Mouse (Mus musculus): ENCODE data around the gene Srcin1. TPM values are rescaled to one million over a fixed set of nuclear protein-coding genes. Genes with fewer than 3 reads are reported as not detected.

Srcin1 gene
- polyA plus RNA-seq, 1 experiment from 2014 or later: 2.0 TPM

DNA sequence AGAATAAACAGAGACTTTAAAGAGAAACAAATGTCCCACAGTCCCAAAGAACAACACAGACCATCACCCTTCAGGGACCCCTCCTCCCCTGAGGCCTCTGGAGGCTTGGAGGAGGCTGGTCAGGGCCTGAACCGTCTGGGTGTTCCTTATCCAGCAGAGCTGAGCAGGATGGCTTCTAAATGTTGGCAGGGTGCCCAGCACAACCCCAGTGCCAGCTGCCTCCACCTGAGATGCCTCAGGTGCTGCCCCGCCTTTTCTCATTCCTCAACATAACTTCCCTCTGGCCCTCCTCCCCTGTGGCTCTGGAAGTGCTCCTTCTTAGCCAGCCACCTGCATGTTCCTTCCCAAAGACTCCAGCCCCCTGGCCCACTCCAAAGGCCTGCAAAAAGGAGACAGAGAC, 2.3 kb upstream of the Srcin1 start:
- no peak overlapping the region for H3K4me2 ChIP-seq (replicated peaks)
- peaks cover 24% of the 10 kb centered on the region for H3K27me3 ChIP-seq
- no peak overlapping the region for H3K4me3 ChIP-seq (replicated peaks)
- H3K9me3 ChIP-seq (replicated peaks): no peaks in the 10 kb centered on the region
- WGBS: 23% methylated on average over 2 of the region's 2 CpGs
- ATAC-seq (ENCODE audit: insufficient number of reproducible peaks, low FRiP score, low TSS enrichment, low read depth): no peak
- no peaks in the 10 kb centered on the region for H3K36me3 ChIP-seq
- H3K4me1 ChIP-seq: peaks cover 43% of the 10 kb centered on the region
- no peak overlapping the region for H3K9ac ChIP-seq
- H3K27ac ChIP-seq (replicated peaks): peak overlapping the region; percentile 75; the same call in 1 of the 2 replicates

GRCm38 (mm10) chr11:97575638-97576037, 348 bp downstream of the Srcin1 start:
- Histone ChIP-seq H3K36me3 (no peaks in the 10 kb centered on the region), H3K4me2 (replicated peaks) (peak overlapping the region; percentile 98), H3K27ac (replicated peaks) (peak overlapping the region; percentile 74), H3K27me3 (peaks cover 48% of the 10 kb centered on the region), H3K9me3 (replicated peaks) (no peaks in the 10 kb centered on the region), H3K9ac (peak overlapping the region; percentile 16; the same call in 1 of the 2 replicates), H3K4me3 (replicated peaks) (peak overlapping the region; percentile 60), H3K4me1 (peaks cover 67% of the 10 kb centered on the region)
- ATAC-seq (ENCODE audit: insufficient number of reproducible peaks, low FRiP score, low TSS enrichment, low read depth): peak; percentile 48; the same call in 1 of the 2 replicates
- under 1% methylated on average over 18 of the region's 18 CpGs for WGBS

DNA sequence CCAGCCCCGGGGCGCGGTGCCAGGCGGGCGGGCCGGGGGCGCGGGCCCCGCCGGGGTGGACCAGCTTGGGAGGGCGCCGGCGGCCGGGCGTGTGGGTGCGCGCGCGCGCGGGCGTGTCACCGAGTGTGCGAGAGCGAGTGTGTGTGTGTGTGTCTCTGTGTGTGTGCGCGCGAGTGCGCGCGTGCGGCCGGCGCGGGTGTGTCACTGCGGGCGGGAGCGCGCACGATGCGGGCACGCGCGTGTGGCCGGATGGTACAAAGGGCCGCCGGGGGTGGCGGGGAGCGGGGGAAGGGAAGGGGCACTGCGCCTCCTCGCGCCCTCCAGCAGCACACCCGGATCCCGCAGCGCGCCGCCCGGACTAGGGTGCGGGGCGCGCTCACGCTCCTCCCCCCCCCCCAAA, 911 bp downstream of the Srcin1 start:
- Histone ChIP-seq H3K9me3 (replicated peaks) (no peaks in the 10 kb centered on the region), H3K4me1 (peaks cover 73% of the 10 kb centered on the region), H3K27me3 (peaks cover 48% of the 10 kb centered on the region), H3K4me2 (replicated peaks) (peak overlapping the region; percentile 98), H3K4me3 (replicated peaks) (peak overlapping the region; percentile 60), H3K27ac (replicated peaks) (peak overlapping the region; percentile 39; the same call in 1 of the 2 replicates), H3K9ac (peak overlapping the region; percentile 16), H3K36me3 (no peaks in the 10 kb centered on the region)
- ATAC-seq (ENCODE audit: insufficient number of reproducible peaks, low FRiP score, low TSS enrichment, low read depth): peak; percentile 15; the same call in 1 of the 2 replicates
- 1% methylated on average over 48 of the region's 62 CpGs for WGBS

DNA sequence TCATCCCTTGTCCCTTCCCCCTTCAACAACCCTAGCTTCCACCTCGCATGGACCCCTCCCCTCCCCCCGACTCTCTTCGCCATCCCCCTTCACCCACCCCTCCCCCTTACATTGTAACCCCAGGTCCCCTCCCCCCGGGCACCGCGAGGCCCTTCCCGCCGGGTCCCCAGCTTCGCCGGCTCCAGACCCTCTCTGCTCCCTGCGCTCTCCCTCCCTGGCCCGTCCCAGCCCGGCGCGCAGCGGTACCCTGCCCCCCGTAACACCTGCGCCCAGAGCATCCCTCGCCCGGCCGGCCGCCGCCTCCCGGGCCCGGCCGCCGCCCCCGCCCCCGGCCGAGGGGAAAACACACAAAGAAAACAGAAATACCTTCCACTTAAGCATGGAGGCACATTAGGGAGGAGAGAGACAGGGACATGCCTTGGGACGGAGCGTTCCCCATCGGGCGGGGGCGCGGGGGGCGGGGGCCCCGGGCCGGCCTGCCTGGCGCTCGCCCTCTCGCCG, 1.4 kb downstream of the Srcin1 start:
- peak overlapping the region; percentile 98 for H3K4me2 ChIP-seq (replicated peaks)
- WGBS: under 1% methylated on average over 43 of the region's 43 CpGs
- peaks cover 73% of the 10 kb centered on the region for H3K4me1 ChIP-seq
- no peaks in the 10 kb centered on the region for H3K9me3 ChIP-seq (replicated peaks)
- ATAC-seq (ENCODE audit: insufficient number of reproducible peaks, low FRiP score, low TSS enrichment, low read depth): no peak
- H3K36me3 ChIP-seq: no peaks in the 10 kb centered on the region
- H3K27ac ChIP-seq (replicated peaks): peak overlapping the region; percentile 39; the same call in 1 of the 2 replicates
- H3K4me3 ChIP-seq (replicated peaks): peak overlapping the region; percentile 60
- peaks cover 48% of the 10 kb centered on the region for H3K27me3 ChIP-seq
- H3K9ac ChIP-seq: peak overlapping the region; percentile 16

- H3K27ac ChIP-seq (replicated peaks): no peak overlapping the region
- WGBS: 2% methylated on average over 28 of the region's 28 CpGs
- ATAC-seq (ENCODE audit: insufficient number of reproducible peaks, low FRiP score, low TSS enrichment, low read depth): peak; percentile 41; the same call in 1 of the 2 replicates
- no peak overlapping the region for H3K9ac ChIP-seq
- no peaks in the 10 kb centered on the region for H3K36me3 ChIP-seq
- peaks cover 75% of the 10 kb centered on the region for H3K4me1 ChIP-seq
- H3K27me3 ChIP-seq: peaks cover 48% of the 10 kb centered on the region
- peak overlapping the region; percentile 60 for H3K4me3 ChIP-seq (replicated peaks)
- no peaks in the 10 kb centered on the region for H3K9me3 ChIP-seq (replicated peaks)
- H3K4me2 ChIP-seq (replicated peaks): peak overlapping the region; percentile 98
Measured at GRCm38 (mm10) chr11:97573891-97574550, 2.0 kb downstream of the Srcin1 start.

DNA sequence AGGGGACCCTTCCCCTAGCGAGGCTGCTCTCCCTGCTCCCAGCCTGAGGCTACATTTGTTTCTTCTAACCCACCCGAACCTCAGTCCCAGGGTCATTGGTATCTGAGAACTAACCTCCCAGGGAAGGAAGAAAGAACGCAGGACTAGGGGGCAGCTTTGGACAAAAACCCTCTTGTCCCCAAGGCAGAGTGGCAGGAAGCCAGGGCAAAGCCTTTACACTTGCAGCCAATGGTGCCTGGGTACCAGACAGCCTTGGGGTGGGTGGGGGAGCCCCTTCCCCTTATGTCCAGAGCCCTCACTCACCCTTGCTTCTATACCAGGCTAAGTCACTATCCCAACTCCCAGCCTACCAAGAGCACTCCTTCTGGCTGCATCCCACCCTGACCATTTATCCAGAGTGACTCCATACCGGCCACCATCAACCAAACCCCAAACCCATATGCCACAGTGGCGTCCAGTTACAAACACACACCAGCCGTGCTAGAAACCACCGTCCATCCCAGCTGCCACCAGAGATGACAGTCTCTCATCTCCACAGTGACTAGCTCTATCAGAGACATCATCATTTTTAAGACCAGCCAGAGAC, 3.0 kb downstream of the Srcin1 start:
- no peaks in the 10 kb centered on the region for H3K36me3 ChIP-seq
- H3K9me3 ChIP-seq (replicated peaks): no peaks in the 10 kb centered on the region
- no peak overlapping the region for H3K27ac ChIP-seq (replicated peaks)
- peaks cover 75% of the 10 kb centered on the region for H3K4me1 ChIP-seq
- H3K9ac ChIP-seq: no peak overlapping the region
- ATAC-seq (ENCODE audit: insufficient number of reproducible peaks, low FRiP score, low TSS enrichment, low read depth): no peak
- no peak overlapping the region for H3K4me2 ChIP-seq (replicated peaks)
- WGBS: 12% methylated on average over 7 of the region's 7 CpGs
- no peak overlapping the region for H3K4me3 ChIP-seq (replicated peaks)
- peaks cover 48% of the 10 kb centered on the region for H3K27me3 ChIP-seq

DNA sequence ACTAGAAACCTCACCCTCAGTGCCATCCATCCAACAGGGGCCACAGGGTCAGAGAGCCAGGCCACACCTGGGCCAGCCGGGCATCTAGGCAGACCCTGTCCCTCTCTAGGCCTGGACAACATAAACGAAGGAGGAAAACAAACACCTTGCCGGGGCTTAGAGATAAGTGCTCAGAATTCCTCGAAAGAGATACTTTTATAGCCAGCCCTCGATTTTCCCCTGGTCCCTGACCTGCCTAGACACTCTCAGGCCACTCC, 4.0 kb downstream of the Srcin1 start:
- Histone ChIP-seq H3K9me3 (replicated peaks) (no peaks in the 10 kb centered on the region), H3K4me2 (replicated peaks) (no peak overlapping the region), H3K9ac (no peak overlapping the region), H3K36me3 (no peaks in the 10 kb centered on the region), H3K4me1 (peaks cover 85% of the 10 kb centered on the region), H3K4me3 (replicated peaks) (no peak overlapping the region), H3K27ac (replicated peaks) (no peak overlapping the region), H3K27me3 (peaks cover 52% of the 10 kb centered on the region)
- no peak for ATAC-seq (ENCODE audit: insufficient number of reproducible peaks, low FRiP score, low TSS enrichment, low read depth)
- WGBS: 24% methylated on average over 5 of the region's 5 CpGs

- no peak overlapping the region for H3K27ac ChIP-seq (replicated peaks)
- peaks cover 86% of the 10 kb centered on the region for H3K4me1 ChIP-seq
- H3K9me3 ChIP-seq (replicated peaks): no peaks in the 10 kb centered on the region
- no peak overlapping the region for H3K4me2 ChIP-seq (replicated peaks)
- no peak overlapping the region for H3K9ac ChIP-seq
- no peak for ATAC-seq (ENCODE audit: insufficient number of reproducible peaks, low FRiP score, low TSS enrichment, low read depth)
- H3K27me3 ChIP-seq: peaks cover 58% of the 10 kb centered on the region
- WGBS: 10% methylated on average over 8 of the region's 8 CpGs
- H3K36me3 ChIP-seq: no peaks in the 10 kb centered on the region
- H3K4me3 ChIP-seq (replicated peaks): no peak overlapping the region
Measured at GRCm38 (mm10) chr11:97571266-97572088, 4.5 kb downstream of the Srcin1 start.

GRCm38 (mm10) chr11:97570493-97571137, 5.4 kb downstream of the Srcin1 start:
- no peak overlapping the region for H3K9ac ChIP-seq
- H3K36me3 ChIP-seq: no peaks in the 10 kb centered on the region
- peaks cover 59% of the 10 kb centered on the region for H3K27me3 ChIP-seq
- no peak for ATAC-seq (ENCODE audit: insufficient number of reproducible peaks, low FRiP score, low TSS enrichment, low read depth)
- no peak overlapping the region for H3K4me3 ChIP-seq (replicated peaks)
- no peak overlapping the region for H3K27ac ChIP-seq (replicated peaks)
- no peaks in the 10 kb centered on the region for H3K9me3 ChIP-seq (replicated peaks)
- H3K4me1 ChIP-seq: peaks cover 82% of the 10 kb centered on the region
- 22% methylated on average over 8 of the region's 8 CpGs for WGBS
- H3K4me2 ChIP-seq (replicated peaks): no peak overlapping the region

DNA sequence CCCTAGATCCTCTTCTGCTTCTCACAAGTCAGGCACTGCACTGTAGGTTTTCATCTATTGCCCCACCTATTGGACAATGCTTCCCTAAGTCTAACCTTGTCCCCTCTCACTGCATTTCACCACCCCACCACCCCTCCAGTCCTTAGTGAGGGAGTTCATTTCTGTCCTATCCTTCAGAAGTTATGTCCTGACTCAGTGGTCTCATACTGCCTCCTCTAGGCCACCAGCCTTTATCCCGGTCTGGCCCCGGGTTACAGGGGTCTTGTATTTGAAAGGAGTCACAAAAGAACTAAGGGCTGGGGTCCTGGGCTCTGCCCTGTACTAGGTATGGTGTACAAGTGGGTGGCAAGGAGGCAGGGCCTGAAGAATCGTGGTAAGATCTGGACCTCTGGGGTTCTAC, 6.2 kb downstream of the Srcin1 start:
- no peak overlapping the region for H3K9ac ChIP-seq
- no peak overlapping the region for H3K4me2 ChIP-seq (replicated peaks)
- H3K36me3 ChIP-seq: no peaks in the 10 kb centered on the region
- no peak overlapping the region for H3K27ac ChIP-seq (replicated peaks)
- no peak overlapping the region for H3K4me3 ChIP-seq (replicated peaks)
- H3K4me1 ChIP-seq: peaks cover 78% of the 10 kb centered on the region
- ATAC-seq (ENCODE audit: insufficient number of reproducible peaks, low FRiP score, low TSS enrichment, low read depth): no peak
- 48% methylated on average over 3 of the region's 3 CpGs for WGBS
- H3K27me3 ChIP-seq: peaks cover 59% of the 10 kb centered on the region
- no peaks in the 10 kb centered on the region for H3K9me3 ChIP-seq (replicated peaks)

DNA sequence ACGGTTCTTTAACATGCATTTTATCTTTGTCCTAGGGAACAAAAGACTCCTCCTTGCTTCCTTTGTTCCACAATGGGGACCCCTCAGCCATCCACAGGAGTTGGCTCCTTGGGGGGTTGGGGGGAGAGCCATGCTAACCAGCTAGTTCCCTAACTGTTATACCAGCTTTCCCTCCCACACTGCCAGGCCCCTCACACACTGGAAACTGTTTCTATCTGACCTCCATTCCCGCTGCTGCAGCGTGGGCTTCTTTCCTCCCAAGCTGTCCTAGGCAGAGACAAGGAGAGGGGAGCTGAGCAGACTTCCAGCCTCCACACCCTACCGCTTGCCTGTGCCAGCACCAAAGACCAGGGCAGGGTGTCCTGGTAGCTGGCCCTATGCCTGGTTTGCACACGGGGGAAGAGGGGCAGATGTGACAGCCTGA, 6.7 kb downstream of the Srcin1 start:
- Histone ChIP-seq H3K4me1 (peaks cover 74% of the 10 kb centered on the region), H3K9ac (no peak overlapping the region), H3K27me3 (peaks cover 59% of the 10 kb centered on the region), H3K4me2 (replicated peaks) (no peak overlapping the region), H3K36me3 (no peaks in the 10 kb centered on the region), H3K9me3 (replicated peaks) (no peaks in the 10 kb centered on the region), H3K4me3 (replicated peaks) (no peak overlapping the region), H3K27ac (replicated peaks) (no peak overlapping the region)
- no peak for ATAC-seq (ENCODE audit: insufficient number of reproducible peaks, low FRiP score, low TSS enrichment, low read depth)
- 47% methylated on average over 5 of the region's 5 CpGs for WGBS

Measured in embryonic facial prominence, embryonic 15.5 days (tissue).